Mouse (Mus musculus): Measurements from ENCODE around the gene BC005537.
"Not testable (repeated sequence)": the region's sequence is repeated elsewhere in the genome, so short reads cannot be mapped to it uniquely, and the experiment has no call there.

The BC005537 gene

GRCm38 (mm10) chr13:24799925-24800673, 1.4 kb upstream of the BC005537 start:
- in situ Hi-C loops (cut with MboI) = no loop called here

- in situ Hi-C loops (cut with MboI) = no loop called here
These were observed 666 bp upstream of the BC005537 start for GRCm38 (mm10) chr13:24800674-24801307.

GRCm38 (mm10) chr13:24802131-24802691, 754 bp downstream of the BC005537 start:
- in situ Hi-C loops (cut with MboI) = no loop called here

GRCm38 (mm10) chr13:24803196-24803595, 1.7 kb downstream of the BC005537 start:
- in situ Hi-C loops (cut with MboI) = no loop called here

GRCm38 (mm10) chr13:24806079-24806478, 4.6 kb downstream of the BC005537 start:
- in situ Hi-C loops (cut with MboI) = no loop called here

GRCm38 (mm10) chr13:24812521-24812920, 11.1 kb downstream of the BC005537 start:
- in situ Hi-C loops (cut with MboI) = no loop called here

GRCm38 (mm10) chr13:24814616-24815015, 13.2 kb downstream of the BC005537 start:
- in situ Hi-C loops (cut with MboI) = no loop called here

GRCm38 (mm10) chr13:24816125-24817092, 15.0 kb downstream of the BC005537 start:
- in situ Hi-C loops (cut with MboI) = no loop called here

- in situ Hi-C loops (cut with MboI) = no loop called here
These were observed 18.5 kb downstream of the BC005537 start for GRCm38 (mm10) chr13:24819931-24820330.

- in situ Hi-C loops (cut with MboI) = no loop called here
These were observed 21.3 kb downstream of the BC005537 start for GRCm38 (mm10) chr13:24822663-24823343.

GRCm38 (mm10) chr13:24824647-24825046, 23.2 kb downstream of the BC005537 start:
- in situ Hi-C loops (cut with MboI) = no loop called here

GRCm38 (mm10) chr13:24825587-24825986, 24.1 kb downstream of the BC005537 start:
- in situ Hi-C loops (cut with MboI) = no loop called here

- in situ Hi-C loops (cut with MboI) = no loop called here
These were observed 24.7 kb downstream of the BC005537 start for GRCm38 (mm10) chr13:24826116-24826515.

GRCm38 (mm10) chr13:24830756-24831352, 29.4 kb downstream of the BC005537 start:
- in situ Hi-C loops (cut with MboI) = no loop called here

- in situ Hi-C loops (cut with MboI) = no loop called here
These were observed 30.1 kb downstream of the BC005537 start, which contains the start of the genes Acot13 and Tdp2 for GRCm38 (mm10) chr13:24831353-24832130. Gene Acot13 (minus strand): TSS chr13:24831540. Gene Tdp2 (plus strand): TSS chr13:24831679.

- in situ Hi-C loops (cut with MboI) = no loop called here
These were observed 30.8 kb downstream of the BC005537 start for GRCm38 (mm10) chr13:24832131-24832810.

GRCm38 (mm10) chr13:24832811-24833155, 31.3 kb downstream of the BC005537 start:
- in situ Hi-C loops (cut with MboI) = no loop called here

GRCm38 (mm10) chr13:24837765-24838164, 36.3 kb downstream of the BC005537 start:
- in situ Hi-C loops (cut with MboI) = not testable (repeated sequence)

GRCm38 (mm10) chr13:24839831-24840230, 38.4 kb downstream of the BC005537 start:
- in situ Hi-C loops (cut with MboI) = no loop called here
